Mouse (Mus musculus): ENCODE results near the gene Jrkl.

DNA sequence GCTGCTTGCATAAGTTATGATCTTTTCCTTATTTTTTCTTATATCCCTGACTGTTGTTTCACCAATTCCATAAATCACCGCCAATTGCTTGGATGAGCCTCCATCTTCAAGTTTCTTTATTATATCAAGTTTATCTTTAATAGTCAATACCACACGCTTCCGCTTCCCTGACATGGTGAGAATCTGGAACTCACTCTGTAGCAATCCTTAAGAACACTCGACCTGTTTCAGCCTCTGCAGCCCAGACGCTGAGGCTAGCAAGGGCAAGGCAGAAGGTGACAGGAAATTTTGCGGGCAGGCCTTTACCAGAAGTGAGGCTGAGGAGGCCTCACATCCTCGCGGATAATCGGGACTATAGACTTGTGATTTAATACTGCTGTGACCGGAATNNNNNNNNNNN, at the start of gene Jrkl:
- TF ChIP-seq CTCF (IDR thresholded peaks at IDR 0.05; ENCODE audit: borderline replicate concordance, insufficient read depth, low read length): no peak
- TF ChIP-seq POLR2A (IDR thresholded peaks at IDR 0.05; ENCODE audit: low read depth, low read length): no peak

Data from embryonic fibroblast, embryonic 13.5 days (primary cell).